Mouse (Mus musculus): Measurements from ENCODE around the gene Muc3a.

The Muc3a gene

DNA sequence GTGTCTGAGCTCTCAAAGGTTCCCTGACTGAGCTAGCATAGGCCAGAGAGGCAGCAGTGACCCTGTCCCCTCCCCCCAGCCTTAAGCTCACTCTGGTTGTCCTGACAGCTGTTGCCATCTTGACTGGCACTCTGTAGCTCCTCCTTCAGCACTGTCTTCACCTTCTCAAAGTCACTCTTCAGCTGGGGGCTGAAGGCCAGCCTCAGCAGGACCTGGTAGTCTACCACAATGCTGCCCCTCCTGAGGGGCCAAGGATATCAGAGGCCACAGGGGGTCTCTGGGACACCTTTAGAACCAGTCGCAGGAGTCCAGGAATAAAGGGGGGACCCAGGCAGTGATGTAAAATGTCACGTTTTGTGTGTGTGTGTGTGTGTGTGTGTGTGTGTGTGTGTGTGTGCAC lies at the start of gene Muc3a:
Muc3a (minus strand) TSS at position 101 of the 400 bp plus-strand sequence.
- no peak for DNase-seq (ENCODE audit: low read depth)

DNA sequence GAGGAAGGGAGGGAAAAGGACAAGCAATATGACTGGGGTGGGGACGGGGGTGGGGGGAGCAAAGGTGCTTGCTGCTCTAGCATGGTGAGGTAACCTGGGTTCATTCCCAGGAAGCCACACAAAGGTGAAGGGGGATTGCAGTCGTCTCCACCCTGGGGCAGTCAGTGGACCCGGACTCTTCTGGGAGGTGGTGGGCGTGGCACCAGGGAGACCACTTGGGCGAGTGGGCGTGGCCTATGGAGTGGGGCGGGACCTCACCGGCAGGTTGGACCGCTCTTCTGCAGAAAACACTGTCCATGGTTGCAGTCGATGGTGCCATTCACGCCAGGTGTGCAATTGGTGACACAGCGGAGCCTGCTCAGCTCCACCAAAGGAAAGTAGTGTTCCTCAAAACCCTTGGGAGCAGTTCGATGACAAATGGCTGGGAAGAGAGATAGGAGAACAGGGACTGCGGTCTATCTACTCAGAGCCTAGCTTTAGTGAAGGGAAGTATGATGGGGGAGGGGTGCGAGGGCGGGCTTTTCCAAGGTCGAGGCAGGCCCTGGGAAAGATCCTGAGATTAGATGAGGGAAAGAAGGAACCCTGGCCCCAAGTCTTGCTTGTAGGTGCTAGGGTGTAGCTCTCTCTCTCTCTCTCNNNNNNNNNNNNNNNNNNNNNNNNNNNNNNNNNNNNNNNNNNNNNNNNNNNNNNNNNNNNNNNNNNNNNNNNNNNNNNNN lies 917 bp downstream of the Muc3a start:
- no peak for DNase-seq (ENCODE audit: low read depth)

DNA sequence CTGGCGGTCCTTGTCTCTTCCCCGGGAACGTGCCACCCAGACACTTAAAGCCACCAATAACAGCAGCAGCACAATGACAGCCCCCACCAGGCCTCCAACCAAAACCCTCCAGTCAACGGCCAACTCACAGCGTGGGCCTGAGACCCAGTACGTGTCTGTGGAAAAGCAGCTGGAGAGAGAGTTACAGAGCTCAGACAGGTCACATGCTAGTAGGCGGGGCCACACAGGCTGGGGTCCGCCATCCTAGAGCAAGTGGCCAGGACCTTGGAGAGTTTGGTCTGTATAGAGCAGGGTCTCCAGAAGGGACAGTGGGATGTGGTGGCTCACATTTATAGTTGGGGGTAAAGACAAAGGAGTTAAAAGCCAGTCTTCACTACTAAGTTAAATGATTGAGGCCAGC lies 1.5 kb downstream of the Muc3a start:
- no peak for DNase-seq (ENCODE audit: low read depth)

DNA sequence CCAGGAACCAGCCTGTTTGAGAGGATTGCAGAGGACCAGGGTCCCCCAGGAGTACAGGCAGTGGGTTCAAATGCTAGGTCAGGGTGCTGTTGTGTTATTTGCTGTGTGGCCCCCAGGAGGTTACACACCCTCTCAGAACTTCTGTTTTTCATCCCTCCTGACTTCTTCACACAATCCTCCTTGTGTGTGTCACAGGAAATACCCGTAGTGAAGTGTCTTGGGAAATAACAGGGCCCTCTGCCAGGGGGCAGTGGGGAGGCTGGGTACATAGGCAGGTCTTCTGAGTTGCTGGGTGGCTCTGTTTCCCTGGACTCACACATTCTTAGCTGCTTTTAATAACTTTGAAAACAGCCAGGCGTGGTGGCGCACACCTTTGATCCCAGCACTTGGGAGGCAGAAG lies 6.9 kb downstream of the Muc3a start:
- DNase-seq (ENCODE audit: low read depth) = no peak

DNA sequence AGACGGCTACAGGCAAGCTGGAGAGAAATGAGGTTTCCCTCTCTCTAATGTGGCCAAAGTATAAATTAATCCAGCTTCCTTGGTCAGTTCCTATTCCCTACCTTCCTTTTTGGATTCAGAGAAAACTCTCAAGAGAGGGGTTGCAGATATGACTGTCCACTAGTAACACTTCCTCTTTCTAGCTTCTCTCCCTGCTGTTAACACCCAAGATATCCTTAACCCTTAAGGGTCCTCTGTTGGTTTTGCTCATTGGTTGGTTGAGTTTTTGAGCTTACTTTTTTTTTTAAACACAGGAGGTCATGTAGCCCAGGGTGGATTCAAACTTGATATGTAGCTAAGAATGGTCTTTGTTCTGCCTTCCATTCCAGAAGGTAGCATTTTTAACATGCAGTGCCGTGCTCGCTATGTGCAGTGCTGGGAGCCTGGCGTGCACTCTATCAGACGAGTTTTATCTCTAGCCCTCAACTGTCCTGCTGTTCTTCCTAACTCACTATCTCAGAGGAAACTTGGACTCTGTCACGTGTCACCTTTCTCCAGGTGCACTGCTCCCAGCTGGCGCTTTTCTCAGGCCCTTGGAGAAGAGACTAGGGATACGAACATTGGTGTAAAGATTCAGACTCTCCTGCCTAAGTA lies 17.6 kb downstream of the Muc3a start:
- no peak for DNase-seq (ENCODE audit: low read depth)

- no peak for DNase-seq (ENCODE audit: low read depth)
Observed at GRCm38 (mm10) chr5:137193279-137193952, 18.8 kb downstream of the Muc3a start.

- DNase-seq (ENCODE audit: low read depth) = no peak
Observed at GRCm38 (mm10) chr5:137189326-137189725, 22.9 kb downstream of the Muc3a start.

DNA sequence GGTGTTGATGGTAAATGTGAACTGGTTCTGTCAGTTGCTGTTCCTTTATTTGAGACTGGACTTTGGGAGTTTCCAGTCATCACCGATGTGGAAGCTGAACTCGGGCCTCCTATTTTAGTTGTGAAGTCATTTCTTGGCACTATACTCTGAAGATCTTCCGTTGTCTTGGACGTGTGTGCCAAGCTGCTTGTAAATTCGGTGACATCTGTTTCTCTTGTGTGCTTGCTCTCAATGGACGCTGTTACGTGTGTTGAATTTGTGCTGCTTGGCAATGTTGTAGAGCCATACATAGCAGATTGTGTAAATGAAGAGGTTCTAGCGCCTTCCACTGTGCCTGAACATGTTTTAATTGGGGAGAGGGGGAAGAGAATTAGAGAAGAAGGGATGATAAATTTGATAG lies 26.8 kb downstream of the Muc3a start:
- no peak for DNase-seq (ENCODE audit: low read depth)

- DNase-seq (ENCODE audit: low read depth) = no peak
Observed at GRCm38 (mm10) chr5:137179646-137180374, 32.4 kb downstream of the Muc3a start.

- no peak for DNase-seq (ENCODE audit: low read depth)
Observed at GRCm38 (mm10) chr5:137173967-137174366, 38.2 kb downstream of the Muc3a start.

- no peak for DNase-seq (ENCODE audit: low read depth)
Observed at GRCm38 (mm10) chr5:137172591-137172990, 39.6 kb downstream of the Muc3a start.

DNA sequence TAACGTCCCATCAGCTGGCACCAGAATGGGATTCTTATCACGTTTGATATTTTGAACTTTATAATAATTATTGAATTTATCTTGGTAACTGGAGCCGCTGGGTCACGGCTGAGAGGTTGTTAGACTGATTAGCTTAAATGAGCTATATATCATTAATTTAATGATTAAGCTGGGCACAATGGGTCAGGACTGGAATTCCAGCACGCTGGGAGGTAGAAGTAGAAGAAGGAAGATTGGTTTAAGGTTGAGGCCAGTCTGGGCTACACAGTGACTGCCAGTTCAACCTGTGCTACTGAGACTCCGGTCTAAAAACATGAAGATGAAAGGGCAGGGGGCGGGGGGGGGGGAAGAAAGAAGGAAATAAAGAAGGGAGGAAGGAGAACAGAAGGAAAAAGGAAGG lies 40.7 kb downstream of the Muc3a start:
- no peak for DNase-seq (ENCODE audit: low read depth)

DNA sequence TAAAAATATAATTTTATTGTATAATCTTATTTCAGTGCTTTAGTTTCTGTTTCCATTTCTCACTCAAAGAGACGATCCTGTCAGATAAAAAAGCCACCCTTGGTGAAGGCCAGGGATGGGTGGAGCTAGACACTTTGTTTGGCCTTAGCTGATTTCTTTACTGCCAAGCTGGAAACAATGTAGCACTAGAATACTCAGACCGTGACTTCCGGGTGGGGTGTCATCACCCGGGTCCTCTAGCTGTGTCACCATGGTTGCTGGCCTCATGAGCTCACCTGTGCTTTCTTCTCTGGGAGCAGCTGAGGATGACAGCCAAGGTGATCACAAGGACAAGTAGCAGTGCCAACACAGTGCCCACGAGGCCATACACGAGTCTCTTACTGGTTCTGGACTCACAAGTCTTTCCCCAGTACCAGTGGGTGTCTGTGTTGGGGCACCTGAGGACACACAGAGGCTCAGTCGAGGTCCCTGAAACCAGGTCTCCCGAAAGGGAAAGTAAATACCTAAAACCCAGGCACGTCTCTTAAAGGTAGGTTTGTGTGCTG lies 41.3 kb downstream of the Muc3a start:
- DNase-seq (ENCODE audit: low read depth) = no peak

GRCm38 (mm10) chr5:137167539-137167938 lies 44.6 kb downstream of the Muc3a start:
- no peak for DNase-seq (ENCODE audit: low read depth)

GRCm38 (mm10) chr5:137166012-137166411 lies 46.2 kb downstream of the Muc3a start:
- no peak for DNase-seq (ENCODE audit: low read depth)

GRCm38 (mm10) chr5:137161853-137162252 lies 50.3 kb downstream of the Muc3a start:
- no peak for DNase-seq (ENCODE audit: low read depth)

- peak; percentile 50 for DNase-seq (ENCODE audit: low read depth)
Observed at GRCm38 (mm10) chr5:137159461-137159860, 52.7 kb downstream of the Muc3a start.

Data from c-Kit-positive CD71-positive TER-119-negative erythroid progenitor cells, embryonic 14.5 days (primary cell).